Mouse (Mus musculus): ENCODE measurements around the gene Nrf1. TPM values are rescaled to one million over a fixed set of nuclear protein-coding genes. Genes with fewer than 3 reads are reported as not detected.
A peak's percentile ranks its signal among the peaks of the same experiment; 100 is the strongest.

The Nrf1 gene
- total RNA-seq (2021) = 10 to 100 TPM; 18.7 to 21.0 TPM
- long read RNA-seq, experiment 1, transcript Nrf1-211 (12 exons, 3,584 nt) = major isoform, 6 of 25 reads
- long read RNA-seq, experiment 1, transcript Nrf1-210 (12 exons, 3,295 nt) = major isoform, 6 of 25 reads
- long read RNA-seq, experiment 1, partial matches to known transcripts = 5 of 25 reads
- long read RNA-seq, experiment 1, other reads (novel, unspliced or antisense) = 4 of 25 reads
- long read RNA-seq, experiment 2, transcript Nrf1-210 (12 exons, 3,295 nt) = major isoform, 9 of 22 reads
- long read RNA-seq, experiment 2, partial matches to known transcripts = 3 of 22 reads
- long read RNA-seq, experiment 2, other reads (novel, unspliced or antisense) = 8 of 22 reads

GRCm38 (mm10) chr6:30047271-30048162 is at the start of gene Nrf1:
Nrf1 (plus strand) TSS chr6:30047988.
- DNase-seq (ENCODE audit: low spot score in 2 of 2) = peak; percentile 93 to 94
- intact Hi-C loops (cut with DNase I) = no loop called here

GRCm38 (mm10) chr6:29998140-29998539 is 49.6 kb upstream of the Nrf1 start:
- no peak for DNase-seq (ENCODE audit: low spot score in 2 of 2)
- intact Hi-C loops (cut with DNase I) = no loop called here

GRCm38 (mm10) chr6:29998771-29999170 is 49.0 kb upstream of the Nrf1 start:
- DNase-seq (ENCODE audit: low spot score in 2 of 2) = no peak
- intact Hi-C loops (cut with DNase I) = no loop called here

GRCm38 (mm10) chr6:30002628-30003027 is 45.2 kb upstream of the Nrf1 start:
- peak; percentile 24 to 65 for DNase-seq (ENCODE audit: low spot score in 2 of 2)
- intact Hi-C loops (cut with DNase I) = no loop called here

- DNase-seq (ENCODE audit: low spot score in 2 of 2) = no peak
- intact Hi-C loops (cut with DNase I) = no loop called here
These were observed 41.9 kb upstream of the Nrf1 start for GRCm38 (mm10) chr6:30005851-30006250.

- intact Hi-C loops (cut with DNase I) = no loop called here
- DNase-seq (ENCODE audit: low spot score in 2 of 2) = no peak
These were observed 38.6 kb upstream of the Nrf1 start for GRCm38 (mm10) chr6:30009204-30009603.

- intact Hi-C loops (cut with DNase I) = no loop called here
- no peak for DNase-seq (ENCODE audit: low spot score in 2 of 2)
These were observed 34.3 kb upstream of the Nrf1 start for GRCm38 (mm10) chr6:30013520-30013919.

- intact Hi-C loops (cut with DNase I) = no loop called here
- no peak for DNase-seq (ENCODE audit: low spot score in 2 of 2)
These were observed 33.5 kb upstream of the Nrf1 start for GRCm38 (mm10) chr6:30014187-30014864.

- no peak for DNase-seq (ENCODE audit: low spot score in 2 of 2)
- intact Hi-C loops (cut with DNase I) = no loop called here
These were observed 26.5 kb upstream of the Nrf1 start for GRCm38 (mm10) chr6:30021241-30021640.

- intact Hi-C loops (cut with DNase I) = no loop called here
- no peak for DNase-seq (ENCODE audit: low spot score in 2 of 2)
These were observed 26.1 kb upstream of the Nrf1 start for GRCm38 (mm10) chr6:30021656-30022055.

GRCm38 (mm10) chr6:30026799-30027198 is 21.0 kb upstream of the Nrf1 start:
- intact Hi-C loops (cut with DNase I) = no loop called here
- no peak for DNase-seq (ENCODE audit: low spot score in 2 of 2)

- no peak for DNase-seq (ENCODE audit: low spot score in 2 of 2)
- intact Hi-C loops (cut with DNase I) = no loop called here
These were observed 19.4 kb upstream of the Nrf1 start for GRCm38 (mm10) chr6:30028358-30028757.

- intact Hi-C loops (cut with DNase I) = no loop called here
- no peak for DNase-seq (ENCODE audit: low spot score in 2 of 2)
These were observed 12.7 kb upstream of the Nrf1 start for GRCm38 (mm10) chr6:30035112-30035511.

GRCm38 (mm10) chr6:30041498-30041897 is 6.3 kb upstream of the Nrf1 start:
- DNase-seq (ENCODE audit: low spot score in 2 of 2) = no peak
- intact Hi-C loops (cut with DNase I) = no loop called here

- intact Hi-C loops (cut with DNase I) = no loop called here
- peak; percentile 15 to 20 for DNase-seq (ENCODE audit: low spot score in 2 of 2)
These were observed 5.3 kb upstream of the Nrf1 start for GRCm38 (mm10) chr6:30042483-30042882.

GRCm38 (mm10) chr6:30048163-30048500 is 344 bp downstream of the Nrf1 start:
- no peak for DNase-seq (ENCODE audit: low spot score in 2 of 2)
- intact Hi-C loops (cut with DNase I) = no loop called here

GRCm38 (mm10) chr6:30048501-30049353 is 939 bp downstream of the Nrf1 start:
- intact Hi-C loops (cut with DNase I) = no loop called here
- peak; percentile 60 to 67 for DNase-seq (ENCODE audit: low spot score in 2 of 2)

GRCm38 (mm10) chr6:30053116-30053515 is 5.3 kb downstream of the Nrf1 start:
- DNase-seq (ENCODE audit: low spot score in 2 of 2) = peak in 1 of 2 experiments; percentile 17
- intact Hi-C loops (cut with DNase I) = no loop called here

GRCm38 (mm10) chr6:30062544-30062943 is 14.8 kb downstream of the Nrf1 start:
- DNase-seq (ENCODE audit: low spot score in 2 of 2) = no peak
- intact Hi-C loops (cut with DNase I) = no loop called here
